Mouse (Mus musculus): ENCODE results near the gene Hspa4l. TPM values are rescaled to one million over a fixed set of nuclear protein-coding genes. Genes with fewer than 3 reads are reported as not detected.

Hspa4l gene
- polyA plus RNA-seq, 1 experiment from 2014 or later: 11.4 TPM

DNA sequence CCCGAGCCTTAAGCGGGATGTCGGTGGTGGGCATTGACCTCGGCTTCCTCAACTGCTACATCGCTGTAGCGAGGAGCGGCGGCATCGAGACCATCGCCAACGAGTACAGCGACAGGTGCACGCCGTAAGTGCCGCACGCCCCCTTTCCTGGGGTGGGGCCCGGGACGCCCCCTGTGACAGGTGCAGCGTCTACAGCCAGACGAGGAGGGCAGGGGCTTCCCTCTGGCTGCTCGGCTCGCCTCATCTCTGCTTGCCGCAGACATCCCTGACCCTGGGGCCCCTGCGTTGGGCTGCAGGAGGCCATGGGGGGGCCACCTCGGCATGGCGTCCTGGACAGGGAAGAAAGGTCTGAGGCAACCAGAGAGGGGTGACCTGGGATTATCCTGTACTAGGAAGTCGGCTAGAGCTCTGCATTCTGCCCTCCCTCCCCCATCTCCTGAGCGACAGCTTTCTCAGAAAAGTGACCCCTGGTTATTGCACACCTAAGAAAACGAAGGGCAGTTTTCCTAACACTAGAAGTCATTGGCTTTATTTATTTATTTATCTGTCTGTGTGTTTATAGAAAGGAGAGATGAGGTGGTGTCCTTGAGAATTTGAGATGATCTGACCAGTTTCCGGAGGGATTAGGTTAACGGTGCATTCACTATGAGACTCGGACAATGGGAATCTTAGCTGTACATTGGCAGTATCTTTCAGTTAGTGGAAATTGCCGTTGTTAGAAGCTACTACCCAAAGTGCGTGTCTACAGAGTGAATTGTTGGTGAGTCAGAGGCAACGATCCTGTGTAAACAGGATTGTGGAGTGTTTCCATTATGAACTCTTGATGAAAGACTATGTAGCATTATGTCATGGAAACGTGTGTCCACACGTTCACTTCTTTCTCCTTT is 1.6 kb downstream of the Hspa4l start:
- peak; percentile 53 for ATAC-seq (ENCODE audit: low FRiP score, low TSS enrichment)
- Histone ChIP-seq H3K4me2 (replicated peaks; ENCODE audit: low read depth, low read length) (peak overlapping the region; percentile 70), H3K9me3 (ENCODE audit: low read length) (no peaks in the 10 kb centered on the region), H3K27ac (ENCODE audit: low read length) (peak overlapping the region; percentile 26; the same call in 1 of the 2 replicates), H3K4me1 (ENCODE audit: insufficient read depth, low read length) (no peaks in the 10 kb centered on the region), H3K9ac (replicated peaks; ENCODE audit: low read length) (peak overlapping the region; percentile 71), H3K36me3 (ENCODE audit: insufficient read depth, low read length) (no peaks in the 10 kb centered on the region), H3K4me3 (ENCODE audit: low read length) (peak overlapping the region; percentile 55), H3K27me3 (ENCODE audit: insufficient read depth, low read length) (no peaks in the 10 kb centered on the region)
- WGBS: 4% methylated on average over 37 of the region's 37 CpGs

DNA sequence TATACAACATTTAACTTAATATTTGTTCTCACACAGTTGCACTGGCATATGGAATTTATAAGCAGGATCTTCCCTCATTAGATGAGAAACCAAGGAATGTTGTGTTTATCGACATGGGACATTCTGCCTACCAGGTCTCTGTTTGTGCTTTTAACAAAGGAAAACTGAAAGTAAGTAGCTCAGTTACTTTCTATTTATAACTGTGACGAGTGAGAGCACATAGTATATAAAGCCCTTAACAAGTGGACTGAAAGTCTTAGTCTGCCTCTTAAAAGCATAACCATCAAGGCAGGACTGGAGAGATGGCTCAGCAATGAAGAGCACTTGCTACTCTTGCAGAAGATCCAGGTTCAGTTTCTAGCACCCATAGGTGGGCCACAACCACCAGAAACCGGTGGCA is 16.5 kb downstream of the Hspa4l start:
- no peak overlapping the region for H3K4me3 ChIP-seq (ENCODE audit: low read length)
- H3K36me3 ChIP-seq (ENCODE audit: insufficient read depth, low read length): no peaks in the 10 kb centered on the region
- H3K9ac ChIP-seq (replicated peaks; ENCODE audit: low read length): no peak overlapping the region
- no peak for ATAC-seq (ENCODE audit: low FRiP score, low TSS enrichment)
- no peaks in the 10 kb centered on the region for H3K9me3 ChIP-seq (ENCODE audit: low read length)
- WGBS: 84% methylated on average over 3 of the region's 3 CpGs
- no peaks in the 10 kb centered on the region for H3K27me3 ChIP-seq (ENCODE audit: insufficient read depth, low read length)
- no peak overlapping the region for H3K4me2 ChIP-seq (replicated peaks; ENCODE audit: low read depth, low read length)
- H3K27ac ChIP-seq (ENCODE audit: low read length): no peak overlapping the region
- no peaks in the 10 kb centered on the region for H3K4me1 ChIP-seq (ENCODE audit: insufficient read depth, low read length)

DNA sequence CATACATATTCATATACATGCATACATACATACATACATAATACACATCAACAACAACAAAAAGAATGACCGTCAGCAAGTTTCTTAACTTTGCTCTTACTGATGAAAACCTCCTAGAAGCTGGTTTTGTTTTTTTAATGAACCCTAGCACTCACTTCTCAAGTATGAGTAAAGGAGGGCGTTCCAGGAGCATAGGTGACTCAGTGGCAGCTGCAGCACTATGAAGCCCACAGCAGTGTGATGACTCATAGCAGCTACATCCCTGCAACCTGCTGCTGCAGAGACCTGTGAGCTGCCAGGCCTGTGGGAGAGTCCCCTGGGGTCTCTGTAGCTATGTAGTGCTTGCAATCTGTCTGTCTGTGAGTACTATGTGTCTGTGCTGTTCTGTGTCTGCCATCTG is 17.0 kb downstream of the Hspa4l start:
- H3K4me2 ChIP-seq (replicated peaks; ENCODE audit: low read depth, low read length): no peak overlapping the region

DNA sequence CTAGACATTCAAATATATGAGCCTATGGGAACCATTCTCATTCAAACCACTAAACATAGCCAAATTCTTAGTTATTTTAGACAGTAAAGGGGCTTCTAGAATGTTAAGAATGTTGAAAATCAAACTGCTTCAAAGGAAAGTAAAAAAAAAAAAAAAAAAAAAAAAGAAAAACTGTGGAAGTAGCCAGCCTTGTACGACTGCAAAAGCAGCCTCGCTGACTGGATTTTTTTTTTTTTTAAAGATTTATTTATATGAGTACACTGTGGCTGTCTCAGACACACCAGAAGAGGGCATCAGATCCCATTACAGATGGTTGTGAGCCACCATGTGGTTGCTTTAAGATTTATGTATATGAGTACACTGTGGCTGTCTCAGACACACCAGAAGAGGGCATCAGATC is 49.5 kb downstream of the Hspa4l start:
- no peak overlapping the region for H3K9ac ChIP-seq (replicated peaks; ENCODE audit: low read length)
- no peaks in the 10 kb centered on the region for H3K36me3 ChIP-seq (ENCODE audit: insufficient read depth, low read length)
- ATAC-seq (ENCODE audit: low FRiP score, low TSS enrichment): no peak
- H3K9me3 ChIP-seq (ENCODE audit: low read length): no peaks in the 10 kb centered on the region
- no peaks in the 10 kb centered on the region for H3K4me1 ChIP-seq (ENCODE audit: insufficient read depth, low read length)
- H3K4me3 ChIP-seq (ENCODE audit: low read length): no peak overlapping the region
- WGBS: 78% methylated on average over 2 of the region's 2 CpGs
- H3K4me2 ChIP-seq (replicated peaks; ENCODE audit: low read depth, low read length): no peak overlapping the region
- no peak overlapping the region for H3K27ac ChIP-seq (ENCODE audit: low read length)
- H3K27me3 ChIP-seq (ENCODE audit: insufficient read depth, low read length): no peaks in the 10 kb centered on the region

More for the DNA sequence above, 17.0 kb downstream of the Hspa4l start:
- Histone ChIP-seq H3K36me3 (ENCODE audit: insufficient read depth, low read length) (no peaks in the 10 kb centered on the region), H3K27me3 (ENCODE audit: insufficient read depth, low read length) (no peaks in the 10 kb centered on the region), H3K9me3 (ENCODE audit: low read length) (no peaks in the 10 kb centered on the region), H3K27ac (ENCODE audit: low read length) (no peak overlapping the region), H3K4me3 (ENCODE audit: low read length) (no peak overlapping the region), H3K4me1 (ENCODE audit: insufficient read depth, low read length) (no peaks in the 10 kb centered on the region), H3K9ac (replicated peaks; ENCODE audit: low read length) (no peak overlapping the region)
- 93% methylated on average over 2 of the region's 2 CpGs for WGBS
- no peak for ATAC-seq (ENCODE audit: low FRiP score, low TSS enrichment)

DNA sequence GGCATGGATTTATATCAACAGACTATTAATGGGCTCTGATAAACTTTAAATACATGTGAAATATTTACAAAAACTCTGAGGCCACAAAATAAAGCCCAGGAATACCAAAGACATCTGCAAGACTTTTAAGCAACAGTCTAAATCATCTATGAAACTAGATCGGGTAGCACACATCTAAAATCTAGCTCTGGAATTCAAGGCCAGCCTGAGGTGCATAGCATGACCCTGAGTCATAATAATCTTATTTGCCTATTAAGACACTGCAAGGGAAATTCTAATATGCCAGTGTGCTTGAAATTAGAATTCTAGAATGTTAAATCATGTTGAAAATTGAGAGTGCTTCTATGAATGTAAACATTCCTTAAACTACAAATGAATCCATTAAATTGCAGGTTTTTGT is 53.8 kb downstream of the Hspa4l start:
- no peak for ATAC-seq (ENCODE audit: low FRiP score, low TSS enrichment)
- WGBS: 63% methylated on average over 1 of the region's 1 CpGs
- H3K9ac ChIP-seq (replicated peaks; ENCODE audit: low read length): no peak overlapping the region
- H3K27ac ChIP-seq (ENCODE audit: low read length): no peak overlapping the region
- H3K9me3 ChIP-seq (ENCODE audit: low read length): no peaks in the 10 kb centered on the region
- no peaks in the 10 kb centered on the region for H3K27me3 ChIP-seq (ENCODE audit: insufficient read depth, low read length)
- peaks cover 7% of the 10 kb centered on the region; the same call in 1 of the 2 replicates for H3K36me3 ChIP-seq (ENCODE audit: insufficient read depth, low read length)
- no peak overlapping the region for H3K4me2 ChIP-seq (replicated peaks; ENCODE audit: low read depth, low read length)
- H3K4me1 ChIP-seq (ENCODE audit: insufficient read depth, low read length): peaks cover 19% of the 10 kb centered on the region
- no peak overlapping the region for H3K4me3 ChIP-seq (ENCODE audit: low read length)

DNA sequence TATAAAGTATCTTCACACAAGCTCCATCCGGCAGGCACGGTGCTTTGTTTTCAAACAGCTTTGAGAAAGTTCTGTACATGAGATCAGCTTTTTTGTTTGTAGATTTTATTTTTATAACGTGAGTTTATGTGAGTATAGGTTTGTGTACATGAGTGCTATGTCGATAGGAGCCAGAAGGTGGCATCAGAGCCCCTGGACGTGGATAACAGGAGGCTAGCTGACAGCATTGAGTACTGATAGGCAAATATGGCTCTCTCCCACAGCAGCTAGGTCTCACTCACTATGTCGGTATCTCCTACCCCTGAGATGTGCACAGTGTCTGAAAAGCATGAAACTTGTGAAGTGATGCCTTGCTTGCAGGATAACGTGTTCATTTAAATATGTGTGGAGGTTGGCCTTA is 54.2 kb downstream of the Hspa4l start:
- H3K27me3 ChIP-seq (ENCODE audit: insufficient read depth, low read length): no peaks in the 10 kb centered on the region
- WGBS: 40% methylated on average over 7 of the region's 7 CpGs
- no peak for ATAC-seq (ENCODE audit: low FRiP score, low TSS enrichment)

DNA sequence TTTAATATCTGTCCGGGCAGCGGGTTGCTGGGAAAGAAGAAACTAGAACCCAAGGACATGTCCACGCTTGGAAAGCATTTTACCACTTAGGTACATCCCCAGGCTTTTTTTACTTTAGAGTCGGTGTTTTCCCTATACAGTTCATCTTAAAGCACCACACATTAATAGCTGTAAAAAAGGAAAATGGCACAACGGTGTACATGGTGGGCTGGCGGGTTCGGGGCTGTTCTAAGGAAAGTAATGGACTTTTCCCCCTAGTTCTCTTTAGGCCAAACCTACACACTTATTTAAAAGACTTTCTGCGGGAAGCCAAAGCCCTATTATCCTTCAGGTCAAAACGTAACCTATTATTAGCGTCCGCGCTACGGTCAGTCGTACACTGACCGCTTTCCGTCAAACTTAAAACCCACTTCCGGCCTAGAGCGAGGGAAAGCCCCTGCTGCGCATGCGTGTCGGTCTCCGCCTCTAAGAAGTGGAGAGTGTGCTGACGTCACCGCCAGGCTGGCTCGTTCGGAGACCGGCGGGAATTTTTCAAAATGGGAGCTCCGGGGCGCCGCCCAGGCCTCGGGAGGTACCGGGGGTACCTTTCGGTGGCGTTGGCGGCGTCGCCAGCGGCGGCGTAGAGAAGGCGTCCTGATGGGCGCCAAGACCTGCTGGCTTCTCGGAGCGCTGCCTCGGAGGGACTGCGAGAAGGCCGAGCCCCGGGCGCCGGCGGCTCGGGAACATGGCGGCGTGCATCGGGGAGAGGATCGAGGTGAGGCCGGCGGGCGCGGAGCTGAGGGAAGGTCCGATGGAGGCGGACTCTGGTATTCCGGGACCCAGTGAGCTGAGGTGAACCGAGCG is 55.5 kb downstream of the Hspa4l start, which contains the start of gene Plk4:
TSS of gene Plk4 (plus strand) at position 490 of the 843 bp plus-strand sequence.
- Histone ChIP-seq H3K4me3 (ENCODE audit: low read length) (peak within 1 kb of the TSS; percentile 95), H3K9ac (replicated peaks; ENCODE audit: low read length) (peak within 1 kb of the TSS; percentile 91), H3K4me2 (replicated peaks; ENCODE audit: low read depth, low read length) (peak within 1 kb of the TSS; percentile 78), H3K9me3 (ENCODE audit: low read length) (no peaks in the 10 kb centered on the region), H3K36me3 (ENCODE audit: insufficient read depth, low read length) (peaks cover 9% of the 10 kb centered on the region), H3K27me3 (ENCODE audit: insufficient read depth, low read length) (no peaks in the 10 kb centered on the region), H3K4me1 (ENCODE audit: insufficient read depth, low read length) (peaks cover 19% of the 10 kb centered on the region), H3K27ac (ENCODE audit: low read length) (peak within 1 kb of the TSS; percentile 82)
- WGBS: 2% methylated on average over 66 of the region's 66 CpGs
- ATAC-seq (ENCODE audit: low FRiP score, low TSS enrichment): peak; percentile 99

More for the DNA sequence above, 54.2 kb downstream of the Hspa4l start:
- Histone ChIP-seq H3K27ac (ENCODE audit: low read length) (no peak overlapping the region), H3K4me1 (ENCODE audit: insufficient read depth, low read length) (peaks cover 19% of the 10 kb centered on the region), H3K4me3 (ENCODE audit: low read length) (no peak overlapping the region), H3K36me3 (ENCODE audit: insufficient read depth, low read length) (peaks cover 7% of the 10 kb centered on the region; the same call in 1 of the 2 replicates), H3K9ac (replicated peaks; ENCODE audit: low read length) (no peak overlapping the region), H3K4me2 (replicated peaks; ENCODE audit: low read depth, low read length) (no peak overlapping the region), H3K9me3 (ENCODE audit: low read length) (no peaks in the 10 kb centered on the region)

DNA sequence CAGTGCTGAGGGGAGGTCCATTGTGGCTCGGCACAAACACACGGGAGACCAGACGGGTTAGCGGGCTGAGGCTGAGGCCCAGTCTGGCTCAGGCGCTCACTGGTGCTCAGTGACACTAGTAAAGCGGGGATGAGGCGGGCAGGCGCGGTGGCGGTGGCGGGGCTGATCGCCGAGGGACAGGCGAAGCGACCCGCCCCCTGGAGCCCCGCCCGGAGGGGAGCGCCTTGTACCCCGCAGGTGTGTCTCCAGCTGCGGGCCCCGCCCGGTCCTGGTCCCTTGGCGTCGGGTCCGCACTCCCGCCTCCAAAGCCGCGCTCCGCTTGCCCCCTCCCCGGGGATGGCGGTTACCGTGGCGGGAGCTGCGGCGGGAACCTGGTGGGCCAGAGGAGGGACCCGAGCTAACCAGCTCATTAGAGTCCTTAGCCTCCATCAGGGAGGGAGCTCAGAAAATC is 56.1 kb downstream of the Hspa4l start:
- WGBS: under 1% methylated on average over 37 of the region's 37 CpGs
- peaks cover 19% of the 10 kb centered on the region for H3K4me1 ChIP-seq (ENCODE audit: insufficient read depth, low read length)
- peak; percentile 89 for ATAC-seq (ENCODE audit: low FRiP score, low TSS enrichment)

DNA sequence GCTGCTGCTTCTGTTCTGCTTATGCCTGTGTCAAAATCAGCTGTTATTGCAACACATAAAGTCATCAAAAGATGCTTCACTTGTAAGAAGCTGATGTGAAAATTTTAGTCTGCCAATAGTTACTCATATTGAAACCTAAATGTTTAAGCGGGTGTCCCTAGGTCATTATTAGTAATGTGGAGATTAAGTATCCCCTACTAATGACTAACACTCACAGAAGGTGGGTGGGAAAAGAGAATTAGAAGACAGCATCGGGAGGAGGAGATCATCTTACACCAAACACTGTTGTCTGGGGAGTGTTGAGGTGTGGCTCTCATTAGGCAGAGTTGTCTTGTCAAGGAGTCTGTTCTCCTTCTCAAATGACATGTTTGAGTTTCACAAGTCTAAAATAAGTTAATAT is 62.6 kb downstream of the Hspa4l start:
- H3K27ac ChIP-seq (ENCODE audit: low read length): no peak overlapping the region
- H3K9ac ChIP-seq (replicated peaks; ENCODE audit: low read length): no peak overlapping the region
- 44% methylated on average over 2 of the region's 2 CpGs for WGBS
- peaks cover 49% of the 10 kb centered on the region for H3K36me3 ChIP-seq (ENCODE audit: insufficient read depth, low read length)
- no peak overlapping the region for H3K4me2 ChIP-seq (replicated peaks; ENCODE audit: low read depth, low read length)
- H3K4me3 ChIP-seq (ENCODE audit: low read length): no peak overlapping the region
- 0 out of 2 replicates have a peak, but pooled peaks cover 8% of the 10 kb centered on the region for H3K4me1 ChIP-seq (ENCODE audit: insufficient read depth, low read length)
- no peak for ATAC-seq (ENCODE audit: low FRiP score, low TSS enrichment)
- H3K27me3 ChIP-seq (ENCODE audit: insufficient read depth, low read length): no peaks in the 10 kb centered on the region
- H3K9me3 ChIP-seq (ENCODE audit: low read length): no peaks in the 10 kb centered on the region

More for the DNA sequence above, 56.1 kb downstream of the Hspa4l start:
- Histone ChIP-seq H3K9ac (replicated peaks; ENCODE audit: low read length) (peak overlapping the region; percentile 91), H3K27me3 (ENCODE audit: insufficient read depth, low read length) (no peaks in the 10 kb centered on the region), H3K4me2 (replicated peaks; ENCODE audit: low read depth, low read length) (peak overlapping the region; percentile 78), H3K27ac (ENCODE audit: low read length) (peak overlapping the region; percentile 82), H3K9me3 (ENCODE audit: low read length) (no peaks in the 10 kb centered on the region), H3K36me3 (ENCODE audit: insufficient read depth, low read length) (peaks cover 15% of the 10 kb centered on the region), H3K4me3 (ENCODE audit: low read length) (peak overlapping the region; percentile 95)
